Mouse (Mus musculus) neural tube, embryonic 11.5 days (tissue): ENCODE measurements around the gene Zfp78. TPM values are rescaled to one million over a fixed set of nuclear protein-coding genes. Genes with fewer than 3 reads are reported as not detected.
"Not testable (repeated sequence)": the region's sequence is repeated elsewhere in the genome, so short reads cannot be mapped to it uniquely, and the experiment has no call there.

Experiments used
- ATAC-seq: fragments of 200-750 bp; cut with Nextera tagmentation; 2 replicates; pipeline ENCODE4 v1.8.0; 2017; ENCODE audit warnings: moderate number of reproducible peaks, mild to moderate bottlenecking, moderate TSS enrichment, moderate library complexity; ENCODE audit not compliant: insufficient read depth, low FRiP score, low TSS enrichment
- DNase-seq: peaks from one replicate; pipeline ENCODE4 v3.0.0-alpha.2; 2015; ENCODE audit warnings: low spot score
- H3K27ac ChIP-seq: fragments of 300-500 bp; sonication (generic); 2 replicates; pipeline ENCODE4 v1.5.1; 2014; ENCODE audit warnings: low read depth, mild to moderate bottlenecking, low read length
- H3K27me3 ChIP-seq: fragments of 300-500 bp; sonication (generic); 2 replicates; pipeline ENCODE4 v1.6.1; 2014; ENCODE audit warnings: mild to moderate bottlenecking, low read length, mixed read lengths; ENCODE audit not compliant: control insufficient read depth, insufficient read depth
- H3K36me3 ChIP-seq: fragments of 300-500 bp; sonication (generic); 2 replicates; pipeline ENCODE4 v1.6.1; 2014; ENCODE audit warnings: mild to moderate bottlenecking, low read length, moderate library complexity, mixed read lengths; ENCODE audit not compliant: control insufficient read depth, insufficient read depth
- H3K4me1 ChIP-seq: fragments of 300-500 bp; sonication (generic); 2 replicates; pipeline ENCODE4 v1.6.1; 2014; ENCODE audit warnings: low read length, mixed read lengths; ENCODE audit not compliant: control insufficient read depth, insufficient read depth
- H3K4me2 ChIP-seq: fragments of 300-500 bp; sonication (generic); 2 replicates; pipeline ENCODE4 v1.6.1; 2014; ENCODE audit warnings: low read depth, mild to moderate bottlenecking, moderate library complexity
- H3K4me3 ChIP-seq: fragments of 300-500 bp; sonication (generic); 2 replicates; pipeline ENCODE4 v1.5.1; 2014; ENCODE audit warnings: low read depth, low read length
- H3K9ac ChIP-seq: fragments of 300-500 bp; sonication (generic); 2 replicates; pipeline ENCODE4 v1.6.1; 2014; ENCODE audit warnings: mild to moderate bottlenecking, low read length
- H3K9me3 ChIP-seq: fragments of 300-500 bp; sonication (generic); 2 replicates; pipeline ENCODE4 v1.6.1; 2016; ENCODE audit warnings: low read length; ENCODE audit not compliant: control insufficient read depth
- WGBS: fragments of 180-500 bp; shearing (Covaris S2); extraction: QIAGEN DNeasy Blood & Tissue Kit; methylation state at CpG from one replicate; pipeline ENCODE4 v1.1.7; 2014; 5-methylcytosine and 5-hydroxymethylcytosine counted together
- polyA plus RNA-seq: library from polyadenylated mRNA; unstranded; fragments of >200 nt; fragmentation: Nextera tagmentation; extraction: Ambion mirVana; gene quantifications from 2 replicates; pipeline ENCODE4 v1.2.1, GENCODE M21; 2014

Zfp78 gene
- polyA plus RNA-seq, 1 experiment from 2014 or later, result 3.3 TPM

DNA sequence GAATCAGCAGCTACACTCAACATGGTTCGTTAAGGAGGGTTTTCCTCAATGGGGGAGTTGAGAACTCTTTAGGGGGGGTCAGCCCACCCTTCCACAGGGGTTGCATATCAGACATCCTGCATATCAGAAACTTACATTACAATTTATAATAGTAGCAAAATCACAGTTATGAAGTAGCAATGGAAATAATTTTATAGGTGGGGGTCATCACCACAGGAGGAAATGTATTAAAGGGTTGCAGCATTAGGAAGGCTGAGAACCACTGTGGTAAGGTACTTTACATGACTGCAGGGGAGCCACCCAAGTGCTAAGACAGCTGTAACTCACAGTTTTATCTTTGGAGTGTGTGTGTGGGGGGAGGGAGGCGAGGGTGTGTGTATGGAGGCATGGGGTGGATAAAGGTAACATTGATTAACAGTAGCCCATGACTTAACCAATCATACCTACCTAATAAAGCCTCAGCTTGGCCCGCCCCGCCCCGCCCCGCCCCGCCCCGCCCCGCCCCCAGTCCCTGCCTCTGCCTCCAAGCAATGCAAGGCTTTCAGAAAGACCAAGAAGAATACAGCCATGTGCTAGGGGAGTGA, 2.5 kb upstream of the Zfp78 start:
- Histone ChIP-seq H3K4me2 (no peak overlapping the region), H3K27ac (no peak overlapping the region), H3K4me3 (no peak overlapping the region), H3K4me1 (no peaks in the 10 kb centered on the region), H3K36me3 (no peaks in the 10 kb centered on the region), H3K27me3 (no peaks in the 10 kb centered on the region), H3K9me3 (no peaks in the 10 kb centered on the region), H3K9ac (no peak overlapping the region)
- ATAC-seq, result no peak
- DNase-seq, result no peak
- WGBS, result 14% methylated on average over 9 of the region's 9 CpGs

DNA sequence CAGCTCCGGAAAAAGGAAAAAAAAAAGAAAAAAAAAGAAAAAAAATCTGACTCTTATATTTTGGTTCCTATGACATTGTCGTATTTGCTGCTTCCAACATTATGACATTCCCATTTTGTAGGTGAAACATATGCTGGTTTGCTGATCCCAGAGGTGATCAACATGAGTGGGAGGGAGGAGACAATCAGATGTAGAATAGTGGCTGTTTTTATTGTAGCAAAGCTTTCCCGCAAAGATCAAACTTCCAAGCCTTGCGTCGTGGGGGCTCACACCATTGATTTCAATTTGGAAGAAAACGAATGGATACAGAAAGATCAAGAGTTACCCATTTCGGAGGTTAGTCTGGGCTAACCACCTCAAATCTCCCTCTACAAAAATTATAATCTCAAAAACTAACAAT, 1.3 kb upstream of the Zfp78 start:
- Histone ChIP-seq H3K4me3 (peak overlapping the region; percentile 41), H3K4me2 (peak overlapping the region; percentile 35), H3K36me3 (no peaks in the 10 kb centered on the region), H3K27ac (peak overlapping the region; percentile 71), H3K9me3 (no peaks in the 10 kb centered on the region), H3K4me1 (no peaks in the 10 kb centered on the region), H3K9ac (peak overlapping the region; percentile 45), H3K27me3 (no peaks in the 10 kb centered on the region)
- DNase-seq (no peak), ATAC-seq (no peak)
- WGBS, result 29% methylated on average over 7 of the region's 7 CpGs

DNA sequence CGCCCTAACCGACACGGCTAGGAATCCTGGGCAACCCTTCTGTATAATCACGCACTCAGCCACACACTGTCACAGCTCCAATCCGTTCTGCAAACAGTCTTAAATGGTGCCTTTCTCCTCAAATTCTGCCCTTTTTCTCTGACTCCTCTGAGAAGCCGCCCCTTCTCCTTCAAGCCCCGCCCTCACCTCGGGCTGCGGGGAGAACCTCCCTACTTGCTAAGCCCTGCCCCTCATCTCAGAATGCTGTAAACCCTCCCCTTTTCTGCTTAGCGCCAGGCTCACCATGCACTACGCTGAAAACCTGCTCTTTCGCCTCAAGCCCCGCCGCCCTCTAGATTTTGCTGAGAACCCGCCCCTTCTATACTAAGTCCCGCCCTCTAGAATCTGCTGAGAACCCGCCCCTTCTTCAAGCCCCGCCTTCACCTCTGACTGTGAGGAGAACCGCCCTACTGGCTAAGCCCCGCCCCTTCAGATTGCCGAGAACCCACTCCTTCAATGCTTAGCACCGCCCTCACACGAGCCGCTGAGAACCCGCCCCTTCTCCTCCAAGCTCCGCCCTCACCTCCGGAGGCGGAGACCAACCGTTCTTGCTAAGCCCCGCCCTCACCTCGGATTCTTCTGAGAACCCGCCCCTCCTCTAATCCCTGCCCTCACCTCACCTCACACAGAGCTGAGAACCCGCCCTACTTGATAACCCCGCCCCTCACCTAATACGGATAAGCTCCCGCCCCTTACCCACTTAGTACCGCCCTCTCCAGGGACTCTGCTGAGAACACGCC, 623 bp upstream of the Zfp78 start:
- DNase-seq (peak; percentile 98), ATAC-seq (peak; percentile 92)
- whole genome bisulfite sequencing, result under 1% methylated on average over 38 of the region's 38 CpGs

DNA sequence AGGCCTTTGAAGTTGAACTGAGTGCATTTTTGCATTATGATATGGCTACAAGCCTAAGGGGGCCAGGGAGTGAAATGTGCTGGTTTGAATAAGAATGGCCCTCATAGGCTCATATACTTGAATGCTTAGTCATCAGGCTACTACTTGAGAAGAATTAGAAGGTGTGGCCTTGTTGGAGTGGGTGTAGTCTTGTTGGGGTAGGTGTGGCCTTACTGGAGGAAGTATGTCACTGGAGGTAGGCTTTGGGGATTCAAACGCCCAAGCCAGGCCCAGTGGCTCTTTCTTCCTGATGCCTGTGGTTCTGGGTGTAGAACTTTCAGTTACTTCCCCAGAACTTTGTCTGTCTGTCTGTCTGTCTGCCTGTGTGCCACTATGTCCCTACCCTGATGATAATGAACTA, 1.7 kb downstream of the Zfp78 start:
- no peaks in the 10 kb centered on the region for H3K4me1 ChIP-seq
- DNase-seq (no peak), ATAC-seq (no peak)
- no peak overlapping the region for H3K27ac ChIP-seq
- no peaks in the 10 kb centered on the region for H3K36me3 ChIP-seq
- H3K9ac ChIP-seq, result no peak overlapping the region
- 79% methylated on average over 1 of the region's 1 CpGs for WGBS
- H3K27me3 ChIP-seq, result no peaks in the 10 kb centered on the region
- no peak overlapping the region for H3K4me2 ChIP-seq
- H3K4me3 ChIP-seq, result no peak overlapping the region
- H3K9me3 ChIP-seq, result no peaks in the 10 kb centered on the region

More for the DNA sequence above, 623 bp upstream of the Zfp78 start:
- Histone ChIP-seq H3K27ac (peak overlapping the region; percentile 71), H3K4me1 (no peaks in the 10 kb centered on the region), H3K4me3 (peak overlapping the region; percentile 41), H3K27me3 (no peaks in the 10 kb centered on the region), H3K4me2 (peak overlapping the region; percentile 44), H3K9me3 (no peaks in the 10 kb centered on the region), H3K36me3 (no peaks in the 10 kb centered on the region), H3K9ac (peak overlapping the region; percentile 45)

DNA sequence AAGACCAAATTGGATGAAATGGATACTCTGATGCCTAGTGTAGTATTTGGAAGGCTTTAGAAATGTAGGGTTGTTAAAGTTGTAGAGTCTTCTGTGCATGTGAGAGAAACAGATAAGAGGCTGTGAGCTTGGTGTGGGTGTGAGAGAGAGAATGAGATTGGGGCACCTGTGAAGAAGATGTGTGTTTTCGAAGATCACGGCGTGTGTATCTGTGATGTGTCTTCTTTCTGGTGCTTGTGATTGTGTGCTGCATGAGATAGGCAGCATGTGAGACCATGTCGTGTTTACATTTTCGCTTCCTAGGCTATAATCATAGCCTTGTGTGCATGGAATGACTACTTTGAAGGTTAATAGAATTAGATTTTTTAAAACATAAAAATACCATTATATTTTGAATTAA, 4.1 kb downstream of the Zfp78 start:
- 94% methylated on average over 5 of the region's 5 CpGs for WGBS

DNA sequence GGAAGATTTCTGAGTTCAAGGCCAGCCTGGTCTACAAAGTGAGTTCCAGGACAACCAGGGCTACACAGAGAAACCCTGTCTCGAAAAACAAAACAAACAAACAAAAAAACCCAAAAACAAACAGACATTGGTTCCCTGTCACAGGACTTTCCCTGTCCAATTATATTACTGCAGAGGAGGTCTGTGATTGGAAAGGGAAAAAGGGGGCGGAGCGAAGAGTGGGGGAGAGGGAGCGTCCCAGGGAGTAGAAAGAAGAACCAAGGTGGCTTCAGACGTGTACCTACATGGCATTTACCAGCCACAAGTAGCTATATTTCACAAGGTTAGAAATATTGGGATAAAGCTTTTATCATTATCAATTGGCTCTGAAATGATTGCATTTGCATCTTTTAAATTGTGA, 5.1 kb downstream of the Zfp78 start:
- not testable (repeated sequence) for H3K27me3 ChIP-seq, H3K4me3 ChIP-seq, H3K9ac ChIP-seq, DNase-seq, H3K4me1 ChIP-seq, H3K9me3 ChIP-seq, H3K36me3 ChIP-seq, ATAC-seq, H3K27ac ChIP-seq, H3K4me2 ChIP-seq
- WGBS, result 75% methylated on average over 5 of the region's 5 CpGs

More for the DNA sequence above, 4.1 kb downstream of the Zfp78 start:
- Histone ChIP-seq H3K4me3 (no peak overlapping the region), H3K9me3 (no peaks in the 10 kb centered on the region), H3K36me3 (no peaks in the 10 kb centered on the region), H3K4me1 (no peaks in the 10 kb centered on the region), H3K27me3 (no peaks in the 10 kb centered on the region), H3K4me2 (no peak overlapping the region), H3K9ac (no peak overlapping the region), H3K27ac (no peak overlapping the region)
- no peak for ATAC-seq
- DNase-seq, result no peak

DNA sequence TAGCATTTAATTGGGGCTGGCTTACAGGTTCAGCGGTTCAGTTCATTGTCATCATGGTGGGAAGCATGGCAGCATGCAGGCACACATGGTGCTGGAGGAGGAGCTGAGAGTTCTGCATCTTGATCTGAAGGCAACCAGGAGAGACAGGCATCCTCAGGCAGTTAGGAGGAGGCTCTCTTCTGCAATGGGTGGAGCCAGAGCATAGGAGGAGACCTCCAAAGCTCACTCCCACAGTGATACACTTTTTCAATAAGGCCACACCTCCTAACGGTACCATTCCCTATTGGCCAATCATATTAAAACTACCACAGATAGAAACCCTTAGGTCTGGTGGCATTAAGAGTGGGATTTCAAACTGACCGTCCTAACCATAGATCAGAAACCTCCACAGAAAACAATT, 6.4 kb downstream of the Zfp78 start:
- no peak for ATAC-seq

DNA sequence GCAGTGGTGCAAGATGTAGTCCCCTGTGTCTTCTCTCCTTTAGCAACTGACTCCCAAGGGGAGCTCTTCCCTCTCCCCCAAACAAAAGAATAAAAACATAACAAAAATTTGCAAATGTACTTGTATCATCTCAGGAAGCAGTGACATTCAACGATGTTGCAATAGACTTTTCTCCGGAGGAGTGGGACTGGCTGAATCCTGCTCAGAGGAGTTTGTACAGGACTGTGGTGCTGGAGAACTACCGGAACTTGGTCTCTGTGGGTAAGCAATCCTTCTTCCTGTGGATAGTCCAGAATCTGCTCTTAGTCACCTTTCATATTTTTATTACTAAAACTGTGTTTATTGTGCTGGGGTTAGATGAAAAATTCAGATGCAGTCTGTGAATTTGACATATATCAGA, 9.9 kb downstream of the Zfp78 start:
- ATAC-seq (no peak), DNase-seq (no peak)
- 93% methylated on average over 3 of the region's 3 CpGs for WGBS
- H3K9me3 ChIP-seq, result no peaks in the 10 kb centered on the region
- no peak overlapping the region for H3K9ac ChIP-seq
- H3K4me3 ChIP-seq, result no peak overlapping the region
- H3K4me1 ChIP-seq, result no peaks in the 10 kb centered on the region
- H3K27ac ChIP-seq, result no peak overlapping the region
- H3K27me3 ChIP-seq, result no peaks in the 10 kb centered on the region
- H3K36me3 ChIP-seq, result no peaks in the 10 kb centered on the region
- no peak overlapping the region for H3K4me2 ChIP-seq

More for the DNA sequence above, 6.4 kb downstream of the Zfp78 start:
- no peaks in the 10 kb centered on the region for H3K36me3 ChIP-seq
- H3K4me2 ChIP-seq, result no peak overlapping the region
- H3K27ac ChIP-seq, result no peak overlapping the region
- WGBS, result 82% methylated on average over 3 of the region's 3 CpGs
- no peaks in the 10 kb centered on the region for H3K9me3 ChIP-seq
- DNase-seq, result no peak
- H3K4me1 ChIP-seq, result no peaks in the 10 kb centered on the region
- no peaks in the 10 kb centered on the region for H3K27me3 ChIP-seq
- no peak overlapping the region for H3K9ac ChIP-seq
- no peak overlapping the region for H3K4me3 ChIP-seq

DNA sequence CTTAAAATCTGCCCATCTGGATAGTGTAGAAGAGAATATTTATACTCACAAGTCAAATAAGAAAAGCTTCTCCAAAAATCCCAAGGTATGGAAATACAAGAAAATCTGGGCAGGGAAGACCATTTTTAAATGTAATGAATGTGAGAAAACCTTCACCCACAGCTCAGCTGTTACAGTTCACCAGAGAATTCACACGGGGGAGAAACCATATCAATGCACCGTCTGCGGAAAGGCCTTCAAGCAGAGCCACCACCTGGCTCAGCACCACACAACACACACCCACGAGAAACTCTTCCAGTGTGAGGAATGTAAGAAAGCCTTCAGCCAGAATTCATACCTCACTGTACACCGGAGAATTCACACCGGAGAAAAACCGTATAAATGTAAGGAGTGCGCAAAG, 15.4 kb downstream of the Zfp78 start:
- no peaks in the 10 kb centered on the region for H3K27me3 ChIP-seq

More for the DNA sequence above, 15.4 kb downstream of the Zfp78 start:
- H3K9ac ChIP-seq, result no peak overlapping the region
- no peak overlapping the region for H3K4me2 ChIP-seq
- H3K4me3 ChIP-seq, result no peak overlapping the region
- no peaks in the 10 kb centered on the region for H3K36me3 ChIP-seq
- ATAC-seq (no peak), DNase-seq (no peak)
- no peaks in the 10 kb centered on the region for H3K9me3 ChIP-seq
- no peaks in the 10 kb centered on the region for H3K4me1 ChIP-seq
- H3K27ac ChIP-seq, result no peak overlapping the region
- 94% methylated on average over 8 of the region's 8 CpGs for WGBS
